Mouse (Mus musculus): ENCODE measurements around the gene Frrs1. TPM values are rescaled to one million over a fixed set of nuclear protein-coding genes. Genes with fewer than 3 reads are reported as not detected.

The Frrs1 gene
- polyA plus RNA-seq, 1 experiment from 2014 or later = 5.8 TPM

DNA sequence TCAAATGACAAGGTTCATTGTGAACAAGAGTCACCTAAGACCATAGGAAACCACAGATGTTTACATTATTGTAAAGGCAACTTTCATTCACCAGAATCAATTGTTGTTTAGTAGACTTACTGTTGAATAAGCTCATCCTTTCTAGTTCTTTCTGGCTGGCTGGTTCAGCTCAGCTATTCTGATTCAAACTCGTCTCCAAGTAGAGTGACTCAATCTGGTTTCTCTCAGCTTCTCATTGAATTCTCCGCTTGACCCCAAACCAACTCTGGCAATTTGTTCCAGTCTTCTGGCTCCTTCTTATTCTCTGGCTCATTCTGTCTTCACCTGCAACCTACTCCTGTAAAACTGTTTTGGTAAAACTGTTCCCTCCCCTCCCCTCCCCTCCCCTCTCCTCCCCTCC lies 18.0 kb upstream of the Frrs1 start:
- Histone ChIP-seq H3K36me3 (ENCODE audit: control insufficient read depth, insufficient read depth, low read length) (no peaks in the 10 kb centered on the region), H3K9ac (replicated peaks; ENCODE audit: low read depth, low read length) (no peak overlapping the region), H3K4me2 (ENCODE audit: low read depth, low read length) (no peak overlapping the region), H3K4me3 (ENCODE audit: low read depth, low read length) (no peak overlapping the region), H3K27me3 (ENCODE audit: control insufficient read depth, insufficient read depth, low read length) (no peaks in the 10 kb centered on the region), H3K27ac (ENCODE audit: low read depth, low read length) (no peak overlapping the region), H3K9me3 (ENCODE audit: control insufficient read depth, low read length) (no peaks in the 10 kb centered on the region), H3K4me1 (ENCODE audit: control insufficient read depth, insufficient read depth, low read length) (no peaks in the 10 kb centered on the region)
- WGBS = 73% methylated on average over 2 of the region's 2 CpGs
- ATAC-seq (ENCODE audit: low read depth) = no peak

DNA sequence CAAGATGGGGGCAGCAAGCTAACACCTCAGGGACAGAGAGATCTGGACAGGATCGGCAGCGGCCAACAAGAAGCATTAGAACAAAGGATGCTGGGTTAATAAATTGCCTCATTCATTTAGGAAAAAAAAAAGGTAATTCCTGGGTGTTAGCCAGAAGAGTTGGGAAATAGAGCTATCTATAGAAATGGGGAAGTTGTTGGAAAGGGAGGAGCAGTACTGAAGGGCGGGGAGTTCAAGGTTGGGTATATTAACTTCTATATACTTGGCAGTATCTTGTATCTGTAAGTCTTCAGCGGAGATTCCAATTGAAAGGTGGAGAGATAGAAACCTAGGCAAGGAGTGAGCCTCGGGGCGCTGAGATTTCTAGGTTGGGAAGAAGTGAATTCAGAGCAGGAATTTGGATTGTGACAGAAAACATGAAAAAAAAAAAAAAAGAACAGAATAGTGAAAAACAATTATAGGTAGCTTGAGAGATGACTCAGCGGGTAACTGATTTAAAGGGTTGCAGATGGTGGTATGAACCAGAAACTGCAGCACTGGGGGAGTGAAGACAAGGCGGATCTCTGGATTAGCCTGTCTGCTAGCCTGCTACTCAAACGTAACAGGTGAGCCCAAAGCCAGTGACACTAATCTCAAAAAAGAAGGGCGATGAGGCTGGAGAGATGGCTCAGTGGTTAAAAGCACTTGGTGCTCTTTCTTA lies 14.2 kb upstream of the Frrs1 start:
- Histone ChIP-seq H3K9me3 (ENCODE audit: control insufficient read depth, low read length) (no peaks in the 10 kb centered on the region), H3K36me3 (ENCODE audit: control insufficient read depth, insufficient read depth, low read length) (no peaks in the 10 kb centered on the region), H3K4me3 (ENCODE audit: low read depth, low read length) (no peak overlapping the region), H3K27me3 (ENCODE audit: control insufficient read depth, insufficient read depth, low read length) (no peaks in the 10 kb centered on the region), H3K27ac (ENCODE audit: low read depth, low read length) (no peak overlapping the region), H3K4me1 (ENCODE audit: control insufficient read depth, insufficient read depth, low read length) (no peaks in the 10 kb centered on the region), H3K9ac (replicated peaks; ENCODE audit: low read depth, low read length) (no peak overlapping the region), H3K4me2 (ENCODE audit: low read depth, low read length) (no peak overlapping the region)
- WGBS = 92% methylated on average over 10 of the region's 10 CpGs
- ATAC-seq (ENCODE audit: low read depth) = no peak

GRCm38 (mm10) chr3:116846084-116846483 lies 13.2 kb upstream of the Frrs1 start:
- 89% methylated on average over 4 of the region's 4 CpGs for WGBS
- Histone ChIP-seq H3K4me2 (ENCODE audit: low read depth, low read length) (no peak overlapping the region), H3K4me1 (ENCODE audit: control insufficient read depth, insufficient read depth, low read length) (no peaks in the 10 kb centered on the region), H3K4me3 (ENCODE audit: low read depth, low read length) (no peak overlapping the region), H3K27me3 (ENCODE audit: control insufficient read depth, insufficient read depth, low read length) (no peaks in the 10 kb centered on the region), H3K27ac (ENCODE audit: low read depth, low read length) (no peak overlapping the region), H3K36me3 (ENCODE audit: control insufficient read depth, insufficient read depth, low read length) (no peaks in the 10 kb centered on the region), H3K9ac (replicated peaks; ENCODE audit: low read depth, low read length) (no peak overlapping the region), H3K9me3 (ENCODE audit: control insufficient read depth, low read length) (no peaks in the 10 kb centered on the region)
- no peak for ATAC-seq (ENCODE audit: low read depth)

- 88% methylated on average over 1 of the region's 1 CpGs for WGBS
- no peak for ATAC-seq (ENCODE audit: low read depth)
Observed at GRCm38 (mm10) chr3:116848099-116848498, 11.2 kb upstream of the Frrs1 start.

GRCm38 (mm10) chr3:116848936-116849335 lies 10.3 kb upstream of the Frrs1 start:
- ATAC-seq (ENCODE audit: low read depth) = no peak
- 87% methylated on average over 4 of the region's 4 CpGs for WGBS

More at GRCm38 (mm10) chr3:116848099-116848498, 11.2 kb upstream of the Frrs1 start:
- no peak overlapping the region for H3K27ac ChIP-seq (ENCODE audit: low read depth, low read length)
- H3K27me3 ChIP-seq (ENCODE audit: control insufficient read depth, insufficient read depth, low read length) = no peaks in the 10 kb centered on the region
- H3K4me3 ChIP-seq (ENCODE audit: low read depth, low read length) = no peak overlapping the region
- H3K9ac ChIP-seq (replicated peaks; ENCODE audit: low read depth, low read length) = no peak overlapping the region
- H3K9me3 ChIP-seq (ENCODE audit: control insufficient read depth, low read length) = no peaks in the 10 kb centered on the region
- H3K36me3 ChIP-seq (ENCODE audit: control insufficient read depth, insufficient read depth, low read length) = no peaks in the 10 kb centered on the region
- H3K4me2 ChIP-seq (ENCODE audit: low read depth, low read length) = no peak overlapping the region
- no peaks in the 10 kb centered on the region for H3K4me1 ChIP-seq (ENCODE audit: control insufficient read depth, insufficient read depth, low read length)

DNA sequence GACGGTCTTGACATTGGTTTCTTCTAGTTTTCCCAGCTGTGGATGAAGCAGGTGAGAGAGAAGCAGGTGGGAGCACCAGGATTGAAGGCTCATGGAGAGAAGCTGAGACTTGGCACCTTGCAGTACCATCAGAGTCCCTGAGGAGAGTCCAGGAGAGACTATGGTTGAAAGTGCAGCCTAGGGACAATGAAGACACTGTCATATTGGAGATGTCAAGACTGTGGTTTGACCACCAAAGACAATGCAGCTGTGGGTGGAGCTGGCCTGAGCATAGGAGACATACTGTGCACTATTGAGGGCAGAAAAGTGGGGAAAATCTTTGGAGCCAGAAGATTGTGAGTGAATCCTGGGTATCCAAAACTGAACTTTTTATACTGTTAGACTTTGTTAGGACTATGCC lies 8.9 kb upstream of the Frrs1 start:
- H3K4me2 ChIP-seq (ENCODE audit: low read depth, low read length) = no peak overlapping the region
- WGBS = 95% methylated on average over 1 of the region's 1 CpGs
- no peaks in the 10 kb centered on the region for H3K4me1 ChIP-seq (ENCODE audit: control insufficient read depth, insufficient read depth, low read length)
- no peaks in the 10 kb centered on the region for H3K9me3 ChIP-seq (ENCODE audit: control insufficient read depth, low read length)
- no peak overlapping the region for H3K9ac ChIP-seq (replicated peaks; ENCODE audit: low read depth, low read length)
- ATAC-seq (ENCODE audit: low read depth) = no peak
- H3K27me3 ChIP-seq (ENCODE audit: control insufficient read depth, insufficient read depth, low read length) = no peaks in the 10 kb centered on the region
- H3K36me3 ChIP-seq (ENCODE audit: control insufficient read depth, insufficient read depth, low read length) = no peaks in the 10 kb centered on the region
- H3K27ac ChIP-seq (ENCODE audit: low read depth, low read length) = no peak overlapping the region
- H3K4me3 ChIP-seq (ENCODE audit: low read depth, low read length) = no peak overlapping the region

More at GRCm38 (mm10) chr3:116848936-116849335, 10.3 kb upstream of the Frrs1 start:
- H3K9ac ChIP-seq (replicated peaks; ENCODE audit: low read depth, low read length) = no peak overlapping the region
- H3K4me1 ChIP-seq (ENCODE audit: control insufficient read depth, insufficient read depth, low read length) = no peaks in the 10 kb centered on the region
- H3K27me3 ChIP-seq (ENCODE audit: control insufficient read depth, insufficient read depth, low read length) = no peaks in the 10 kb centered on the region
- no peaks in the 10 kb centered on the region for H3K9me3 ChIP-seq (ENCODE audit: control insufficient read depth, low read length)
- H3K27ac ChIP-seq (ENCODE audit: low read depth, low read length) = no peak overlapping the region
- H3K36me3 ChIP-seq (ENCODE audit: control insufficient read depth, insufficient read depth, low read length) = no peaks in the 10 kb centered on the region
- H3K4me2 ChIP-seq (ENCODE audit: low read depth, low read length) = no peak overlapping the region
- H3K4me3 ChIP-seq (ENCODE audit: low read depth, low read length) = no peak overlapping the region

DNA sequence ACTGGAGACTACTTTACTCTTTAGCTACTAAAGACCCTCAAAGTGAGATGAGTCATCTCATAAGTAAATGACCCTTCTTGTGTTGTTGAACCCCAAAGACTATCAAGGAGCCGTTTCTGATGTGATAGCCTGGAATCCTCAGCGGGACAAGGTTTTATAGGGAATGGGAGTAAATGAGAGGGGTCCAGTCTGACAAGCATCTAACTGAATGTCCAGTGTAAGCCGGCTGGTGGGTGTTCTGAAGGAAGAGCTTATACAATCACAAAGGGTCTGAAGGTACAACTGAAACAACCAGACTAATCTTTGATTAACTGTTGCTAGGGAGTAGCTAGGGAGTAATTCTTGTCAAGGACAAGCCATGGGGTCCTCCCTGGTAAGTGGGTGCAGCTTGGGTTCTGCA lies 6.8 kb upstream of the Frrs1 start:
- Histone ChIP-seq H3K27me3 (ENCODE audit: control insufficient read depth, insufficient read depth, low read length) (no peaks in the 10 kb centered on the region), H3K4me2 (ENCODE audit: low read depth, low read length) (no peak overlapping the region), H3K9me3 (ENCODE audit: control insufficient read depth, low read length) (no peaks in the 10 kb centered on the region), H3K27ac (ENCODE audit: low read depth, low read length) (no peak overlapping the region), H3K4me1 (ENCODE audit: control insufficient read depth, insufficient read depth, low read length) (no peaks in the 10 kb centered on the region), H3K9ac (replicated peaks; ENCODE audit: low read depth, low read length) (no peak overlapping the region), H3K36me3 (ENCODE audit: control insufficient read depth, insufficient read depth, low read length) (no peaks in the 10 kb centered on the region), H3K4me3 (ENCODE audit: low read depth, low read length) (no peak overlapping the region)
- WGBS = 80% methylated on average over 3 of the region's 3 CpGs
- no peak for ATAC-seq (ENCODE audit: low read depth)

DNA sequence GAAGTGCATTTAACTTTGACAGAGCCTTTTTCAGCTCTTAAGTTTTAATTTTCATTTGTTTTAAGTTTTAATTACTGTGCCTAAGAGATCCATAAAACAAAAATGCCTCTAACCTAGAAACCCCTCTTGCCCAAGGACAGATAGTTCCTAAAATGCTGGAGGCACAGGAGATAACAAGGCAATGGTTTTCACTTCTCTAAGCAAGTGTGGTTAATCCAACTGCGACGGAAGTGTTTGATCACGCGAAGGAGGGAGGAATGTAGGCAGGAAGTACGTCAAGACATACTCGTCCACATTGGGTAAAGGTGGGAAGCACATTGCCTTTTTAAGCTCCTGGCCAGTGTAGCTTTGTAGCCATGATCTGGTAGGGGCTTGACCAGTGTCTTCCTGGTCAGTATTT lies 1.7 kb upstream of the Frrs1 start:
- Histone ChIP-seq H3K9me3 (ENCODE audit: control insufficient read depth, low read length) (no peaks in the 10 kb centered on the region), H3K4me1 (ENCODE audit: control insufficient read depth, insufficient read depth, low read length) (no peaks in the 10 kb centered on the region), H3K4me3 (ENCODE audit: low read depth, low read length) (no peak overlapping the region), H3K9ac (replicated peaks; ENCODE audit: low read depth, low read length) (no peak overlapping the region), H3K27ac (ENCODE audit: low read depth, low read length) (no peak overlapping the region), H3K27me3 (ENCODE audit: control insufficient read depth, insufficient read depth, low read length) (no peaks in the 10 kb centered on the region), H3K36me3 (ENCODE audit: control insufficient read depth, insufficient read depth, low read length) (no peaks in the 10 kb centered on the region), H3K4me2 (ENCODE audit: low read depth, low read length) (no peak overlapping the region)
- no peak for ATAC-seq (ENCODE audit: low read depth)
- 89% methylated on average over 6 of the region's 6 CpGs for WGBS

DNA sequence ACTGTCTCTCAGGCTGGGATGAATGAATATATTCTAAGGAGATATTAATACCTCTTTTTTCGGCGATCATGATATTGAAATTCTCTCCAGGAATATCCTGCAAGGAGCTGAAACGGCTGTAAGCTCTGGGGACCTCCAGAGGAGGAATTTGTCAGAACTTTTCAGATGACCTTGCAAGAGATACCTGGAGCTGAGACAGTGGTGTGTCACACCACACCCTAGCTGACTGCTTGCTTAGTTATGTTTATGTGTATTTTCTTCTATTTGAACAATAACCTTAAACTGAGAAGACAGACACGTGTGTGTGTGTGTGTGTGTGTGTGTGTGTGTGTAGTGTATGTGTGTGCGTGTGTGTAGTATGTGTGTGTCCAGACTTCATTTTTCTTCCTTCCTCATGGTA lies 488 bp downstream of the Frrs1 start:
- Histone ChIP-seq H3K27ac (ENCODE audit: low read depth, low read length) (no peak overlapping the region), H3K27me3 (ENCODE audit: control insufficient read depth, insufficient read depth, low read length) (no peaks in the 10 kb centered on the region), H3K9me3 (ENCODE audit: control insufficient read depth, low read length) (no peaks in the 10 kb centered on the region), H3K4me1 (ENCODE audit: control insufficient read depth, insufficient read depth, low read length) (no peaks in the 10 kb centered on the region), H3K4me2 (ENCODE audit: low read depth, low read length) (no peak overlapping the region), H3K36me3 (ENCODE audit: control insufficient read depth, insufficient read depth, low read length) (no peaks in the 10 kb centered on the region), H3K9ac (replicated peaks; ENCODE audit: low read depth, low read length) (no peak overlapping the region), H3K4me3 (ENCODE audit: low read depth, low read length) (no peak overlapping the region)
- no peak for ATAC-seq (ENCODE audit: low read depth)
- WGBS = 91% methylated on average over 5 of the region's 5 CpGs
